Mouse (Mus musculus): ENCODE measurements at regions not wholly inside any gene's neighbourhood (a gene's known extent, or its start where the extent isn't known, plus 50 kb on each side); places are given as distances from the start of the nearest gene placed in this dataset.

DNA sequence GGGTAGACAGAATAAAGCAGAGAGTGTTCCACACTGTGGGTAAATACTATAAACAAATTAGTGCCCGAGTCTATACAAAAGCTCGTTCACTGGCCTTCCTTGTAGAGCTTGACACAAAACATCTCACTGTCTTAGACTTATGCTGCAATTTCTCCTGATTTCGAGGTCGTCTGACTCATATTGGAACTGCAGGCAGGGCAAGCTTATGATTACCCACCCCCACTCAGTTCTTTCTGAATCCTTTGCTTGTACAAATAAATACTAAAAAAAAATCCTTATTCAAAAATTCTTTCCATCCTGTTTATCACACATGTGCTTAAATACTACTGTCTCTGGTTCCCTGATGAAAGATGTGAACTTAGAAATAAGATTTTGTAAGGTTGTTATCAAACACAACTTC lies 470.0 kb upstream of the Adamts5 start:
- Histone ChIP-seq H3K27ac (no peak overlapping the region), H3K9me3 (no peaks in the 10 kb centered on the region), H3K27me3 (ENCODE audit: insufficient read depth, poor library complexity, severe bottlenecking) (no peaks in the 10 kb centered on the region), H3K4me3 (no peak overlapping the region), H3K4me1 (replicated peaks) (no peaks in the 10 kb centered on the region), H3K36me3 (no peaks in the 10 kb centered on the region)
- no peak for DNase-seq (ENCODE audit: low spot score)
- 78% methylated on average over 4 of the region's 4 CpGs for WGBS

GRCm38 (mm10) chr16:86368449-86368848 lies 466.8 kb upstream of the Adamts5 start:
- Histone ChIP-seq H3K27ac (no peak overlapping the region), H3K4me3 (no peak overlapping the region), H3K27me3 (ENCODE audit: insufficient read depth, poor library complexity, severe bottlenecking) (no peaks in the 10 kb centered on the region), H3K4me1 (replicated peaks) (no peaks in the 10 kb centered on the region), H3K9me3 (no peaks in the 10 kb centered on the region), H3K36me3 (no peaks in the 10 kb centered on the region)
- 91% methylated on average over 5 of the region's 5 CpGs for WGBS
- DNase-seq (ENCODE audit: low spot score): no peak

DNA sequence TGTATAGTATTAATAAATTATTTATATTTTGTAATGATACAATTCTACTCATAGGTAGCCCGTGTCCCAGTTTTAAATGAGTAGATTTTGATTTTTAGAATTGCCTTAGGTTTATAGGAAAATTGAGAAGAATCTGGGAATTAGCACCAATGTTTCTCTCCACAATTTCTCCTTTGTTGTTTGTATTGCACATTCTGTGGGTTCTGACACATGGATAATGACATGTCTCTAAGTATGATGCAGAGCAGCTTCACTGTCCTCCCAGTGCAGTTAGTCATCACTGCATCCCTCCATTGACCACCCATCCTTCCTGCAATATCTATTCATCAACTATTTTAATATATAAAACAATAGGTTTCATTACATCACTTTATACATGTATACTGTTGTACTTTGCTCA lies 464.6 kb upstream of the Adamts5 start:
- 88% methylated on average over 1 of the region's 1 CpGs for WGBS

DNA sequence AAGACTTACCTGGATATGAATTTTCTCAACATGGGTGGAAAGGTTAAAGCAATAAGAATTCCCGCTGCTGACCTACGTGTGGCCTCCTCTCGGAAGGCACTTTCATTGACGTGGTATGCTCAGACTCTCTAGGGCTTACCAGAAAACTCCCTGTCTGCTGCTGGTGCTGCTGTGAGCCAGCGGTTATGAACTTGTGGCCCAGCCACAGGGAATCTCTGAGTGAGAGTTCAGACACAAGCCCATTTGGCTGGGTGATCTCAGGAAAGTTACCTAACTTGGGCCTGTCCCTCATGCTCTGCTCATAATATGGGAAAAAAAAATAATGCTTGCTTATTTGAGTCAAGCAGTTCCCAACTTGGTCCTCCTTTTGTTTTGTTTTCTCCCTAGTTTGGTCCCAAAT lies 459.5 kb upstream of the Adamts5 start:
- Histone ChIP-seq H3K4me3 (no peak overlapping the region), H3K36me3 (no peaks in the 10 kb centered on the region), H3K4me1 (replicated peaks) (no peaks in the 10 kb centered on the region), H3K27me3 (ENCODE audit: insufficient read depth, poor library complexity, severe bottlenecking) (no peaks in the 10 kb centered on the region), H3K27ac (no peak overlapping the region), H3K9me3 (no peaks in the 10 kb centered on the region)
- WGBS: 81% methylated on average over 5 of the region's 5 CpGs
- no peak for DNase-seq (ENCODE audit: low spot score)

More for the DNA sequence above, 464.6 kb upstream of the Adamts5 start:
- Histone ChIP-seq H3K9me3 (no peaks in the 10 kb centered on the region), H3K4me3 (no peak overlapping the region), H3K36me3 (no peaks in the 10 kb centered on the region), H3K27ac (no peak overlapping the region), H3K4me1 (replicated peaks) (no peaks in the 10 kb centered on the region), H3K27me3 (ENCODE audit: insufficient read depth, poor library complexity, severe bottlenecking) (no peaks in the 10 kb centered on the region)
- no peak for DNase-seq (ENCODE audit: low spot score)

DNA sequence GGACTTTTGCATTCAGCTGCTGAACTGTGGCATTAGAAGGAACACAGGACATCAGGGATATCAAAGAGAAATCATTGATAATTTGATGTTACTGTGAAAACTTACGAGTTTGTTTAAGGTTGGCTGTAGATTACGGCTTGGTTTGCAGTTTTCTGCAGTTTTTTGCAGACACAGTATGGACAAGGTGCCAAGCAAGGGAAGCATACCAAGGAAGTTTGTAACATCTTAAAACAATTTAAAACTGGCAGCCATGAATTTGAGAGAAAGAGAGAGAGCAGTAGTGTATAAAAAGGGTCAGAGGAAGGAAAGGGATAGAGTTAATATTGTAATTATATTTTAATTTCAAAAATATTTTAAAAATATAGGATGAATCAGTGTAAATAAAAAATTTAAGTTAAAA lies 453.4 kb upstream of the Adamts5 start:
- Histone ChIP-seq H3K36me3 (no peaks in the 10 kb centered on the region), H3K27ac (no peak overlapping the region), H3K4me1 (replicated peaks) (no peaks in the 10 kb centered on the region), H3K27me3 (ENCODE audit: insufficient read depth, poor library complexity, severe bottlenecking) (no peaks in the 10 kb centered on the region), H3K4me3 (no peak overlapping the region), H3K9me3 (no peaks in the 10 kb centered on the region)
- DNase-seq (ENCODE audit: low spot score): no peak
- WGBS: 88% methylated on average over 2 of the region's 2 CpGs

- WGBS: 89% methylated on average over 5 of the region's 5 CpGs
- H3K27ac ChIP-seq: no peak overlapping the region
- H3K27me3 ChIP-seq (ENCODE audit: insufficient read depth, poor library complexity, severe bottlenecking): no peaks in the 10 kb centered on the region
- no peaks in the 10 kb centered on the region for H3K9me3 ChIP-seq
- DNase-seq (ENCODE audit: low spot score): no peak
- no peaks in the 10 kb centered on the region for H3K36me3 ChIP-seq
- no peaks in the 10 kb centered on the region for H3K4me1 ChIP-seq (replicated peaks)
- H3K4me3 ChIP-seq: no peak overlapping the region
These were observed 446.1 kb upstream of the Adamts5 start for GRCm38 (mm10) chr16:86347753-86348152.

DNA sequence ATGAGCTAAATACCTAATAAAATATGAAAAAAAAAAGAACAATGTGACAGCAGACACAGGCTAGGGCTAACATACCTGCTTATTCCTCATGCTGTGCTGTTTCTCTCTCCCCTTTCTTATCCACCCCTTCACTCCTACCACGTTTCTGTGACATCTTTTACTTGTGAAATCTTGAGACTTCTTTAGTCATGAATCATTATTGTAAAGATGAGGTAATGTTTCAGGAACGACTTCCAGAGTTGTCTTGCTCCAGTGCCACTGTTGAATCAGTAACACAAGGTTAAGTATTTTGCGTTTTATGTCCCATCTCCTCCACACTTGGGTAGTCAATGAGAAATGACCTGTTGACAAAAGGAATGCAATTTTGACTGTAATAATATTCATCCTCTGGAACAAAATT lies 445.3 kb upstream of the Adamts5 start:
- H3K27me3 ChIP-seq (ENCODE audit: insufficient read depth, poor library complexity, severe bottlenecking): no peaks in the 10 kb centered on the region
- no peaks in the 10 kb centered on the region for H3K36me3 ChIP-seq
- 68% methylated on average over 3 of the region's 3 CpGs for WGBS
- no peaks in the 10 kb centered on the region for H3K9me3 ChIP-seq
- H3K4me1 ChIP-seq (replicated peaks): no peaks in the 10 kb centered on the region
- no peak overlapping the region for H3K27ac ChIP-seq
- DNase-seq (ENCODE audit: low spot score): no peak
- no peak overlapping the region for H3K4me3 ChIP-seq

DNA sequence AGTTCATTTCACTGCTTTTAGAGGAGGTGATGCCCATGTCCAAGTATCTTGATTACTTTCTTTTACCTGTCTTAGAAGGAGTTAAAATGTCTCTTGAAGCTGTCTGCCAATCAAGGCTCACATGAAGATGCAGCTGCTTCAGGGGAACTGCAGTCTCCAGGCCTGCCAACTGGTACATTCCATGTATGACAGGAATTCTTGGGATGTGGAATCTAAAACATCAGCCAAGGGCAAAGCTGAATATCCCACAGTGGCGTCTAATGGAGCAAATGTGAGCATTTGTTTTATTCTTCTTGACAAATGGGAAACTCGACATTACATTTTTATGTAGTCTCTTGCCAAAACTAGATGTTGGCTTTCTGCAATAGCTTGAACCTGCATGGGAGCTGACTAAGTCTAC lies 438.7 kb upstream of the Adamts5 start:
- Histone ChIP-seq H3K9me3 (no peaks in the 10 kb centered on the region), H3K36me3 (no peaks in the 10 kb centered on the region), H3K4me1 (replicated peaks) (no peaks in the 10 kb centered on the region), H3K4me3 (no peak overlapping the region), H3K27ac (no peak overlapping the region), H3K27me3 (ENCODE audit: insufficient read depth, poor library complexity, severe bottlenecking) (no peaks in the 10 kb centered on the region)
- 79% methylated on average over 2 of the region's 2 CpGs for WGBS
- no peak for DNase-seq (ENCODE audit: low spot score)

GRCm38 (mm10) chr16:86325406-86325805 lies 423.8 kb upstream of the Adamts5 start:
- WGBS: 91% methylated on average over 2 of the region's 2 CpGs

DNA sequence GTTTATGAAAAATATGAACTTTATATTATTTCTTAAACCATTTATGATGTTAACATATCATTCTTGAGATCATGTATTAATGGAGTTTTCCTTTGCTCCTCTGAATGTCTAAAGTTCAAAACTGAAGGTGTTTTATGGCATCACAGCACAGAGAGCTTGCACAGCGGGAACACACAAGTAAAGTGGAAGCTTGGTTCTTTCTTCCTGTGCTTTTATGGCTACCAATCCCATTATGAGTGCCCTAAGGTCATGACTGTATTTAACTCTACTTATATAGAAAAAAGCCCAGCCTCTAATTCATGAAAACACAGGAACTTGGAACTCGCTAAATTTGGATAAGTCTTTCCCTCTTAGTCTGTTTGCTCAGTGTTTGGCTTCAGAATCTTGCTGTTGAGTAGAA lies 417.3 kb upstream of the Adamts5 start:
- WGBS: 83% methylated on average over 2 of the region's 2 CpGs

More at GRCm38 (mm10) chr16:86325406-86325805, 423.8 kb upstream of the Adamts5 start:
- no peak overlapping the region for H3K4me3 ChIP-seq
- H3K36me3 ChIP-seq: no peaks in the 10 kb centered on the region
- H3K27ac ChIP-seq: no peak overlapping the region
- no peaks in the 10 kb centered on the region for H3K27me3 ChIP-seq (ENCODE audit: insufficient read depth, poor library complexity, severe bottlenecking)
- no peaks in the 10 kb centered on the region for H3K9me3 ChIP-seq
- DNase-seq (ENCODE audit: low spot score): no peak
- no peaks in the 10 kb centered on the region for H3K4me1 ChIP-seq (replicated peaks)

GRCm38 (mm10) chr16:86309696-86310095 lies 408.1 kb upstream of the Adamts5 start:
- WGBS: 80% methylated on average over 2 of the region's 2 CpGs

More for the DNA sequence above, 417.3 kb upstream of the Adamts5 start:
- no peak overlapping the region for H3K27ac ChIP-seq
- H3K4me1 ChIP-seq (replicated peaks): no peaks in the 10 kb centered on the region
- H3K4me3 ChIP-seq: no peak overlapping the region
- no peaks in the 10 kb centered on the region for H3K36me3 ChIP-seq
- no peaks in the 10 kb centered on the region for H3K9me3 ChIP-seq
- DNase-seq (ENCODE audit: low spot score): no peak
- no peaks in the 10 kb centered on the region for H3K27me3 ChIP-seq (ENCODE audit: insufficient read depth, poor library complexity, severe bottlenecking)

GRCm38 (mm10) chr16:86303869-86304268 lies 402.2 kb upstream of the Adamts5 start:
- DNase-seq (ENCODE audit: low spot score): no peak
- H3K9me3 ChIP-seq: no peaks in the 10 kb centered on the region
- H3K4me3 ChIP-seq: no peak overlapping the region
- H3K36me3 ChIP-seq: no peaks in the 10 kb centered on the region
- no peaks in the 10 kb centered on the region for H3K4me1 ChIP-seq (replicated peaks)
- no peaks in the 10 kb centered on the region for H3K27me3 ChIP-seq (ENCODE audit: insufficient read depth, poor library complexity, severe bottlenecking)
- H3K27ac ChIP-seq: no peak overlapping the region
- WGBS: 86% methylated on average over 2 of the region's 2 CpGs

More at GRCm38 (mm10) chr16:86309696-86310095, 408.1 kb upstream of the Adamts5 start:
- no peaks in the 10 kb centered on the region for H3K9me3 ChIP-seq
- no peak overlapping the region for H3K27ac ChIP-seq
- no peaks in the 10 kb centered on the region for H3K36me3 ChIP-seq
- H3K4me1 ChIP-seq (replicated peaks): no peaks in the 10 kb centered on the region
- DNase-seq (ENCODE audit: low spot score): no peak
- no peak overlapping the region for H3K4me3 ChIP-seq
- no peaks in the 10 kb centered on the region for H3K27me3 ChIP-seq (ENCODE audit: insufficient read depth, poor library complexity, severe bottlenecking)

DNA sequence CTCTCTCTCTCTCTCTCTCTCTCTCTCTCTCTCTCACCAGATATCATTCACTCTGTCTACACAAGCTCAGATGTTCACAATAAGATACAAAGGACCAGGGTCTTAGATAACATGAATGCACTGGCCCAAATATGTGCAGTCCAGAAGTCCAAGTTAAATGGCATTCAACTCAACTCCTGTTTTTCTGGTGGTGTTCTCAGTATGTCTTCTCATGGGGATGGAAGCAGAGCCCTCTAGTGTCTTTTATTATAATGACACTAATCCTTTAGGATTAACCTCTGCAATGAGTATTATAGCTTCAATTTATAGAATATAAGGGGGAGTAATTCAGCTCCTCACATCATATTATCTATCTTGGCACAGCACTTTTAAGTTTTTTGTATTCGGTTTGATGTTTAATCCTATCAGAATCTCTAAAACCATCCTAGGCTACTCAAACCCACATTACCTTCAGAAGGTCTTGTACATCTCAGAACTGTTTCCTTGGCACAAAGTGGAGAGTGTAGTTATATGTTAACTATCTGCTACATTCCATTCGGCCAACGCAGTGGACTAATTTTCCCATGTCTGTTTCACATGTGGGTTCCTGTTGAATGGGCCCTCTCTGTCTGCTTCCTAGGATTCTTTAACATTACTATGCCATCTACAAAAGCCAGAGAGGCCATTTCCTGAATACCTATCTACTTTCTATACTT lies 401.0 kb upstream of the Adamts5 start:
- DNase-seq (ENCODE audit: low spot score): no peak
- Histone ChIP-seq H3K4me1 (replicated peaks) (no peaks in the 10 kb centered on the region), H3K27me3 (ENCODE audit: insufficient read depth, poor library complexity, severe bottlenecking) (no peaks in the 10 kb centered on the region), H3K36me3 (no peaks in the 10 kb centered on the region), H3K27ac (no peak overlapping the region), H3K9me3 (no peaks in the 10 kb centered on the region), H3K4me3 (no peak overlapping the region)
- 72% methylated on average over 3 of the region's 3 CpGs for WGBS

DNA sequence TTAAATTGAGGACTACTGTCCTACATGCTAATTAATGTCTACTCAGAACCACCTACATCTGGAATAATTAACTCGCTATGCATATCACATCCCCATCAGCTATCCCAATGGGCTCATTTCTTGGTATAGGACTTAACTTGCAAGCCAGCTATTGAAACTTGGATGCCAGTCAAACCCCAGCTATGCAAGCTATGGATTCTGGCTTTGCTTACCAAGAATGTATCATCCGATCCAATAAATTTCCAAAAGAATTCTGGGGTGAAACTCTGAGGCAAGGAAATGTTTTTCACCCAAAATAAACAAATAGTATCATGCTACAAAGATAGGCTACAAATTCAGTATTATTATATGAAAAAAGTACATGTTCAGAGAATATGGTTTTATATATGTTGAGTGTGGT lies 392.8 kb upstream of the Adamts5 start:
- Histone ChIP-seq H3K27me3 (ENCODE audit: insufficient read depth, poor library complexity, severe bottlenecking) (no peaks in the 10 kb centered on the region), H3K9me3 (no peaks in the 10 kb centered on the region), H3K36me3 (no peaks in the 10 kb centered on the region), H3K4me1 (replicated peaks) (no peaks in the 10 kb centered on the region), H3K4me3 (no peak overlapping the region), H3K27ac (no peak overlapping the region)
- no peak for DNase-seq (ENCODE audit: low spot score)
- WGBS: 94% methylated on average over 2 of the region's 2 CpGs
